Mouse (Mus musculus) limb, embryonic 10.5 days (tissue): Measurements from ENCODE around the gene Flywch1. TPM values are rescaled to one million over a fixed set of nuclear protein-coding genes. Genes with fewer than 3 reads are reported as not detected.

Experiments used
- DNase-seq: peaks from one replicate; pipeline ENCODE4 v3.0.0-alpha.2; 2017; ENCODE audit warnings: low spot score
- H3K27ac ChIP-seq: fragments of 300-500 bp; sonication (generic); 2 replicates; pipeline ENCODE4 v1.5.1; 2016; ENCODE audit warnings: mild to moderate bottlenecking
- H3K27me3 ChIP-seq: fragments of 300-500 bp; sonication (generic); 2 replicates; pipeline ENCODE4 v1.6.1; 2016; ENCODE audit warnings: low read depth, mild to moderate bottlenecking; ENCODE audit not compliant: poor library complexity, severe bottlenecking
- H3K36me3 ChIP-seq: fragments of 300-500 bp; sonication (generic); 2 replicates; pipeline ENCODE4 v1.6.1; 2016; ENCODE audit warnings: mild to moderate bottlenecking, moderate library complexity
- H3K4me1 ChIP-seq: fragments of 300-500 bp; sonication (generic); 2 replicates; pipeline ENCODE4 v1.6.1; 2016
- H3K4me3 ChIP-seq: fragments of 300-500 bp; sonication (generic); 2 replicates; pipeline ENCODE4 v1.5.1; 2016; ENCODE audit warnings: mild to moderate bottlenecking, moderate library complexity
- H3K9me3 ChIP-seq: fragments of 300-500 bp; sonication (generic); replicated peaks from 2 replicates; pipeline ENCODE4 v1.6.1; 2016; ENCODE audit warnings: mild to moderate bottlenecking
- WGBS: fragments of 180-500 bp; shearing (Covaris S2); methylation state at CpG from one replicate; pipeline ENCODE4 v1.1.7; 2016; 5-methylcytosine and 5-hydroxymethylcytosine counted together
- polyA plus RNA-seq: library from polyadenylated mRNA; unstranded; fragments of >200 nt; fragmentation: Nextera tagmentation; extraction: Ambion mirVana; gene quantifications from 2 replicates; pipeline ENCODE4 v1.2.1, GENCODE M21; 2016

Flywch1 gene
- polyA plus RNA-seq, 1 experiment from 2014 or later = 177 TPM

DNA sequence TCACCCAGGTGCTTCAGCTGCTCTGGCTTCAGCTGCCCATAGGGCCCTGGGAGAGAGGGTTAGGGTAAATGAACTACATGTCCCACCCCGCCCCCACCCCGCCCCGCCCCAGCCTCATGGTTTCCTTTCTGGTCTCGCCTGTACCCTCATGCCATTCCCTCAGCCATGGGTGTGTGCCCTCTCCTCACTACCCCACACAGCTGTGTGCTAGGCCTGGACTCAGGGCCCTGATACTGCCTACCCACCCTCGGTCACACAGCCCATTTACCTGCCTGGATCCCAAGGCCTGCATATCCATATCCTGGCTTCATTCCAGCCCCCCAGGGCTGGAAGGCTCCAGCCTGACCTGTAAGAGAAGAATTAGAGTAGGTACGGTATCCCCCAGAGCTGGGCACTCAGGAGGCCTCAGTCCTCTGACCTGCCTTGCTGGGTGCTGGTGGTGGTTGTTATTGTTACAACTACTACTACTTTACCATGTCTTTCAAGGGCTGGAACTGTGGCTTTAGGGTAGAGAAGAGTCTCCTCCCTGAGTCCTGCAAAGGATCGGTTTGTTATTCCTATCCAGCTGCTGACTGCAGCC, 65.8 kb downstream of the Flywch1 start:
- H3K36me3 ChIP-seq = no peaks in the 10 kb centered on the region
- no peak overlapping the region for H3K27ac ChIP-seq
- no peak overlapping the region for H3K4me3 ChIP-seq
- peaks cover 30% of the 10 kb centered on the region for H3K27me3 ChIP-seq
- H3K9me3 ChIP-seq = no peaks in the 10 kb centered on the region
- DNase-seq = no peak
- WGBS = 82% methylated on average over 7 of the region's 7 CpGs
- peaks cover 10% of the 10 kb centered on the region for H3K4me1 ChIP-seq

DNA sequence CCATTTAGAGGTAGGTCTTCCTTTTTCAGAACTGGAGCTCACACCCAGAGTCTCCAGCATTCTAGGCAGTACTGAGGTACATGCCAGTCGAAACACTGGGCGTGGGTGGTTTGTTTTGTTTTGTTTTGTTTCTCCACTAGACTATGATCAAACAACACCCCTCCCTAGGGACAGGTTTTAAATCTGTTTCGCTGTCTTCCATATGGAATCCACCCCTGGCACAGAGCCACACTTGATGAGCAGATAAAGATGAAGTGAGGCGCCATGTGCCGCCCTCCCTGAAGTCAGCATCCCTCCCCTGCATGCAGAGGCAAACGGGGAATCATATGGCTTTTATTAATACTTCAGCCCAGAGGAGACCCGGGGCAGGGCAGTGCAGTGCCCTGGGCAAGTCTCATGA, 66.7 kb downstream of the Flywch1 start:
- peaks cover 32% of the 10 kb centered on the region for H3K27me3 ChIP-seq
- no peak overlapping the region for H3K4me3 ChIP-seq
- DNase-seq = no peak
- no peaks in the 10 kb centered on the region for H3K9me3 ChIP-seq
- 52% methylated on average over 7 of the region's 7 CpGs for WGBS
- H3K27ac ChIP-seq = no peak overlapping the region
- peaks cover 11% of the 10 kb centered on the region for H3K4me1 ChIP-seq
- no peaks in the 10 kb centered on the region for H3K36me3 ChIP-seq

DNA sequence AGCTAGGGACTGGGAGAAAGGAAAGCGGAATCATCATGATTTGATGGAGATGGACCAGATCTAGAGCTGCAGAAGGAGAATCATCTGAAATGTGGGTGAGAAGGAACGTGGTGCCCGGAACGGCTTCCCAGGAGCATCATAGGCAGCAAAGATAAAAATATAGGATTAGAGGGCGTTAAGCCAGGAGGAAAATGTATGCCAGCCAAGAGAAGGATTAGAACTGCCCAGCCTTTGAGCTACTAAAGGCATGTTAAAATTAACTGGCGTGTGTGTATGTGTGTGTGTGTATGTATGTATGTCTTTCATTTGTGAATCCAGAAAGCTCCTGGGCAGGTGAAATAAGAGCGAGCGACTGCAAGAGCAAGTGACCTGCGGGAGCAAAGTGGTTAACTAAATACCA, 68.1 kb downstream of the Flywch1 start:
- H3K9me3 ChIP-seq = no peaks in the 10 kb centered on the region
- H3K27ac ChIP-seq = no peak overlapping the region
- H3K4me1 ChIP-seq = peaks cover 19% of the 10 kb centered on the region
- DNase-seq = no peak
- no peak overlapping the region for H3K4me3 ChIP-seq
- no peaks in the 10 kb centered on the region for H3K36me3 ChIP-seq
- peaks cover 44% of the 10 kb centered on the region for H3K27me3 ChIP-seq
- 89% methylated on average over 9 of the region's 9 CpGs for WGBS

Other genes starting within 250 kb of the Flywch1 start
- gene Zfp213, start 207.4 kb downstream of the Flywch1 start, polyA plus RNA-seq = 31.3 and 31.9 TPM in 2 replicates
- gene Zfp13, start 172.1 kb downstream of the Flywch1 start, polyA plus RNA-seq = 22.0 and 25.4 TPM in 2 replicates
- 0.35 and 0.38 TPM in 2 replicates for gene Zscan10, start 170.7 kb downstream of the Flywch1 start, polyA plus RNA-seq
- gene Mmp25, start 126.3 kb downstream of the Flywch1 start, polyA plus RNA-seq = 0.84 and 1.1 TPM in 2 replicates
- 1.4 and 2.0 TPM in 2 replicates for gene Bicdl2, start 111.1 kb downstream of the Flywch1 start, polyA plus RNA-seq
- 29.0 and 30.5 TPM in 2 replicates for gene Hcfc1r1, start 98.0 kb downstream of the Flywch1 start, polyA plus RNA-seq
- gene Thoc6, start 97.7 kb downstream of the Flywch1 start, polyA plus RNA-seq = 70.4 and 71.1 TPM in 2 replicates
- gene Tnfrsf12a, start 94.1 kb downstream of the Flywch1 start, polyA plus RNA-seq = 5.2 and 5.6 TPM in 2 replicates
- gene Cldn6, start 92.4 kb downstream of the Flywch1 start, polyA plus RNA-seq = 32.7 and 42.1 TPM in 2 replicates
- gene Cldn9, start 87.6 kb downstream of the Flywch1 start, polyA plus RNA-seq = 1.9 and 4.6 TPM in 2 replicates
- gene 1520401A03Rik, start 48.8 kb downstream of the Flywch1 start, polyA plus RNA-seq = 0.13 and 0.36 TPM in 2 replicates
- 66.8 and 67.6 TPM in 2 replicates for gene Pkmyt1, start 45.3 kb downstream of the Flywch1 start, polyA plus RNA-seq
- gene Paqr4, start 30.7 kb downstream of the Flywch1 start, polyA plus RNA-seq = 5.9 and 9.0 TPM in 2 replicates
- 13.8 and 19.5 TPM in 2 replicates for gene Kremen2, start 25.8 kb downstream of the Flywch1 start, polyA plus RNA-seq
- 37.5 and 54.1 TPM in 2 replicates for gene Flywch2, start 14.5 kb upstream of the Flywch1 start, polyA plus RNA-seq
- 562 and 563 TPM in 2 replicates for gene Srrm2, start 18.9 kb upstream of the Flywch1 start, polyA plus RNA-seq
- 1,047 and 1,081 TPM in 2 replicates for gene Elob, start 57.5 kb upstream of the Flywch1 start, polyA plus RNA-seq
- not detected in 2 replicates for gene Prss33, start 64.5 kb upstream of the Flywch1 start, polyA plus RNA-seq
- not detected in 2 replicates for gene Prss32, start 72.3 kb upstream of the Flywch1 start, polyA plus RNA-seq
- gene Prss41, start 72.6 kb upstream of the Flywch1 start, polyA plus RNA-seq = 3.3 and 3.9 TPM in 2 replicates
- not detected in 2 replicates for gene Prss21, start 96.5 kb upstream of the Flywch1 start, polyA plus RNA-seq
- gene Dcpp1, start 109.3 kb upstream of the Flywch1 start, polyA plus RNA-seq = not detected in 2 replicates
- not detected in 2 replicates for gene Dcpp2, start 109.3 kb upstream of the Flywch1 start, polyA plus RNA-seq
- gene Dcpp3, start 145.9 kb upstream of the Flywch1 start, polyA plus RNA-seq = not detected in 2 replicates
- gene Sbp, start 170.1 kb upstream of the Flywch1 start, polyA plus RNA-seq = not detected in 2 replicates
- not detected in 2 replicates for gene Sbpl, start 183.7 kb upstream of the Flywch1 start, polyA plus RNA-seq
- gene Prss30, start 209.0 kb upstream of the Flywch1 start, polyA plus RNA-seq = not detected in 2 replicates
- gene Prss22, start 226.5 kb upstream of the Flywch1 start, polyA plus RNA-seq = 1.3 and 1.7 TPM in 2 replicates